Mouse (Mus musculus) cerebellum, adult 2 months (tissue): ENCODE results near the gene Purb. TPM values are rescaled to one million over a fixed set of nuclear protein-coding genes. Genes with fewer than 3 reads are reported as not detected.
A peak's percentile ranks its signal among the peaks of the same experiment; 100 is the strongest.
"Not testable (repeated sequence)": the region's sequence is repeated elsewhere in the genome, so short reads cannot be mapped to it uniquely, and the experiment has no call there.

Source experiments
- DNase-seq, 2 experiments: peaks; one replicate each; pipeline ENCODE4 v3.0.0; 2021
- H3K27ac ChIP-seq: fragments of 200-500 bp; 2 replicates; pipeline ENCODE4 v1.5.1; 2012; ENCODE audit warnings: low read length, control low read depth, inconsistent platforms; ENCODE audit not compliant: insufficient read depth
- H3K27me3 ChIP-seq: fragments of 200-500 bp; 2 replicates; pipeline ENCODE4 v1.6.1; 2012; ENCODE audit warnings: inconsistent platforms, mild to moderate bottlenecking, low read length, moderate library complexity; ENCODE audit not compliant: control insufficient read depth, insufficient read depth
- H3K4me1 ChIP-seq: fragments of 200-500 bp; 2 replicates; pipeline ENCODE4 v1.6.1; 2011; ENCODE audit warnings: low read length; ENCODE audit not compliant: control insufficient read depth, insufficient read depth
- H3K4me3 ChIP-seq: fragments of 200-500 bp; replicated peaks from 2 replicates; pipeline ENCODE3; 2011; ENCODE audit warnings: mild to moderate bottlenecking, low read depth, low read length, control low read depth; ENCODE audit not compliant: insufficient read depth
- CTCF ChIP-seq: fragments of 200-500 bp; IDR thresholded peaks from 2 replicates; pipeline ENCODE4 v1.5.1; 2011; ENCODE audit warnings: low read depth, mild to moderate bottlenecking, control low read depth, low read length, moderate library complexity, borderline replicate concordance; ENCODE audit not compliant: insufficient read depth
- POLR2A ChIP-seq: fragments of 200-500 bp; IDR thresholded peaks from 2 replicates; pipeline ENCODE4 v1.6.1; 2011; ENCODE audit warnings: low read length, control low read depth, borderline replicate concordance; ENCODE audit not compliant: insufficient read depth
- WGBS: fragments of 180-500 bp; shearing (Covaris S2); methylation state at CpG from one replicate; pipeline ENCODE4 v1.1.7; 2018; 5-methylcytosine and 5-hydroxymethylcytosine counted together
- polyA plus RNA-seq: library from polyadenylated mRNA; depleted of rRNA; stranded (reverse); fragments of >200 nt; gene quantifications from 2 replicates; pipeline ENCODE4 v1.2.3, GENCODE M21; 2012; rRNA removed

Purb gene
- polyA plus RNA-seq, 1 experiment = 76.9 TPM

GRCm38 (mm10) chr11:6437667-6438066, 38.0 kb downstream of the Purb start:
- 93% methylated on average over 2 of the region's 2 CpGs for whole genome bisulfite sequencing
- H3K27ac ChIP-seq = no peak overlapping the region
- no peak for DNase-seq

GRCm38 (mm10) chr11:6436442-6436841, 39.3 kb downstream of the Purb start:
- peak; percentile 49 to 51 for DNase-seq
- Histone ChIP-seq H3K27me3 (no peaks in the 10 kb centered on the region), H3K4me3 (no peak overlapping the region), H3K27ac (no peak overlapping the region), H3K4me1 (no peaks in the 10 kb centered on the region)
- TF ChIP-seq CTCF (peak; percentile 68), POLR2A (no peak)
- WGBS = 62% methylated on average over 8 of the region's 8 CpGs

More at GRCm38 (mm10) chr11:6437667-6438066, 38.0 kb downstream of the Purb start:
- Histone ChIP-seq H3K4me1 (no peaks in the 10 kb centered on the region; the same call in 1 of the 2 replicates), H3K4me3 (no peak overlapping the region), H3K27me3 (no peaks in the 10 kb centered on the region)
- no peak for TF ChIP-seq CTCF
- no peak for TF ChIP-seq POLR2A

- H3K4me3 ChIP-seq = no peak overlapping the region
- H3K4me1 ChIP-seq = no peaks in the 10 kb centered on the region
- H3K27ac ChIP-seq = no peak overlapping the region
- WGBS = 89% methylated on average over 7 of the region's 7 CpGs
- no peak for DNase-seq
- TF ChIP-seq POLR2A = no peak
- TF ChIP-seq CTCF = no peak
- no peaks in the 10 kb centered on the region for H3K27me3 ChIP-seq
Measured at GRCm38 (mm10) chr11:6430186-6430585, 45.5 kb downstream of the Purb start.

DNA sequence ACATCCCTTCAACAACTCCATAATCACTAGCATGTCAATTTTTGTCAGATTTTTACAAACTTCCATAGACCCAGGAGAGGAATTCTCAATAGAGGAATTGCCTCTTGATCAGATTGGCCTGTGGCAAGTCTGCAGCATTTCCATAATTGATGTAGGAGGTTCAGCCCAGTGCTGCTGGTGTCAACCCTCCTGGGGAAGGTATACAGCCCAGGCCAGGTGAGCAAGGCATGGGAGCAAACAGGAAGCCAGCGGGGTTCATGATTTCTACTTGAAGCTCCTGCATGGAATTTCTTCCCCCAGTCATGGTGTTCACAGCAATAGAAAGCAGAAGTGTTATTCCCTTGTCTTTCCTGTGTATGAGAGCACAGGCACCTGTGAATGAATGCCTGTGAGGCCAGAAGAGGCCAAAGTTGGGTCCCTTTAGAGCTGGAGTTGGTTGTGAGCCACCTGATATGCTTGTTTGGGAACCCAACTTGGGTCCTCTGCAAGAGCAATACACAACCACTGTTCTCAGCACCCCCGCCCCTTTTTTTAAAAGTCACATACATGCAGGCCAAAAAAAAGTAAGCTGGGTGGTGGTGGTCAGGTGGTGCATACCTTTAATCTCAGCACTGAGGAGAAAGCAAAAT, 54.9 kb downstream of the Purb start:
- no peak for TF ChIP-seq CTCF
- no peak for TF ChIP-seq POLR2A
- H3K4me3 ChIP-seq = no peak overlapping the region
- H3K4me1 ChIP-seq = peaks cover 5% of the 10 kb centered on the region; the same call in 1 of the 2 replicates
- 82% methylated on average over 2 of the region's 2 CpGs for WGBS
- 0 out of 2 replicates have a peak overlapping the region, but pooled peaks have one; percentile 27 for H3K27ac ChIP-seq
- DNase-seq = no peak
- H3K27me3 ChIP-seq = no peaks in the 10 kb centered on the region

DNA sequence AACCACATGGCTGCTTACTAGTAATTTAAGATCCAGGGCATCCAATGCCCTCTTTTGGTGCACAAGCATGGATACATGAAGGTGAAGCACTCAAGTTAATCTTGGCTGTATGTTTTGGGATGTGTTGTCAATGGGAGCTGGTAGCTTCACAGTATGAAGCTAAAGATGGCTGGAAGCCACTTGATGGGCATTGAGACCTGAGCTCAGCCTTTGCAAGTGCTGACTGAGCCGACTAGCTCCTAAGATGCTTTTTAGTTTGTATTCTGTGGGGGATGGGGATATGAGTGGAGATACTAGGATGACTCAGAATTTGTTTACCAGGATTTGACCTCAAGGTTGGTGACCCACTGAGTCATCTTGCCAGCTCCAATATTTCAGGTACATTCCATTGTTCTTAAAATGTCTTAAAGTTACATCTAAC, 55.4 kb downstream of the Purb start:
- no peaks in the 10 kb centered on the region for H3K27me3 ChIP-seq
- no peak for DNase-seq
- WGBS = 7% methylated on average over 1 of the region's 1 CpGs
- H3K27ac ChIP-seq = no peak overlapping the region
- TF ChIP-seq POLR2A (no peak), CTCF (no peak)
- peaks cover 5% of the 10 kb centered on the region; the same call in 1 of the 2 replicates for H3K4me1 ChIP-seq
- no peak overlapping the region for H3K4me3 ChIP-seq

DNA sequence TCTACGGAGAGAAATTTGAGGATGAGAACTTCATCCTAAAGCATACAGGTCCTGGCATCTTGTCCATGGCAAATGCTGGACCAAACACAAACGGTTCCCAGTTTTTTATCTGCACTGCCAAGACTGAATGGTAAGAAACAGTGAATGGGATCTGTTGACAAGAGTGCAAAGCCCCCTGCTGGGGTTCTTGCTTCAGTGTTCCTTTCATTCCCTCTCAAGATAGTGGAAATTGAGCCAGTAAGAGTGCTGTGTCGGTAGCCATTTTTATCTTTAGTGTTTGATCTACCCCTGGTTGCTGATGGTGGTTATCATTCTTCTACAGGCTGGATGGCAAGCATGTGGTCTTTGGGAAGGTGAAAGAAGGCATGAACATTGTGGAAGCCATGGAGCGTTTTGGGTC, 56.6 kb downstream of the Purb start:
- H3K4me3 ChIP-seq, H3K4me1 ChIP-seq, H3K27ac ChIP-seq, H3K27me3 ChIP-seq: not testable (repeated sequence)
- 40% methylated on average over 4 of the region's 4 CpGs for WGBS
- DNase-seq = peak in 1 of 2 experiments; percentile 9

DNA sequence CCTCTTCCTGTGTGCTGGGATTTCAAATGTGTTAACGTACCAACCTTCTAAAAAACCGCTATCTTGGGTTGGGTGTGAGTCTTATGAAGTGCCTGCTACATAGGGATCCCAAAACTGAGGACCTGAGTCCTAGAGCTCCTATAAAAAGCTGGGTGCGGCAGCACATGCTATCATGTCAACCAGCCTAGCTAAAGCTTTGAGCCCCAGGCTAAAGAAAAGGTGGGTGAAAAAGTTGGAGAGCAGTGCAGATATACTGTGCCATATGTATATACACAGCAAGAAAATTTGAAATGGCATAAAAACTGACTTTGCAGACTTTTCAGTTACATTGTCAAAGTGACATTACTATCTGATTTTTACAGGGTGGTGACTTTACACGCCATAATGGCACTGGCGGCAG, 57.0 kb downstream of the Purb start:
- DNase-seq = no peak
- Histone ChIP-seq H3K4me1 (peaks cover 5% of the 10 kb centered on the region; the same call in 1 of the 2 replicates), H3K4me3 (no peak overlapping the region), H3K27ac (no peak overlapping the region), H3K27me3 (no peaks in the 10 kb centered on the region)
- 80% methylated on average over 5 of the region's 5 CpGs for WGBS
- TF ChIP-seq CTCF = no peak
- TF ChIP-seq POLR2A = no peak

Other genes with a start within 250 kb of the Purb start
- gene Npc1l1, start 245.8 kb downstream of the Purb start, polyA plus RNA-seq = 1.2 and 1.3 TPM in 2 replicates
- gene Ddx56, start 208.1 kb downstream of the Purb start, polyA plus RNA-seq = 48.5 and 49.4 TPM in 2 replicates
- 185 and 188 TPM in 2 replicates for gene Tmed4, start 201.0 kb downstream of the Purb start, polyA plus RNA-seq
- gene Ogdh, start 184.3 kb downstream of the Purb start, polyA plus RNA-seq = 232 and 235 TPM in 2 replicates
- gene Zmiz2, start 86.8 kb downstream of the Purb start, polyA plus RNA-seq = 90.4 and 92.2 TPM in 2 replicates
- 2,288 and 2,321 TPM in 2 replicates for gene Ppia, start 60.5 kb downstream of the Purb start, polyA plus RNA-seq
- 106 and 107 TPM in 2 replicates for gene H2afv, start 31.5 kb downstream of the Purb start, polyA plus RNA-seq
- 0.77 and 0.86 TPM in 2 replicates for gene Myo1g, start 45.0 kb upstream of the Purb start, polyA plus RNA-seq
- 86.8 and 92.5 TPM in 2 replicates for gene Ccm2, start 71.0 kb upstream of the Purb start, polyA plus RNA-seq
- 70.0 and 94.4 TPM in 2 replicates for gene Nacad, start 130.1 kb upstream of the Purb start, polyA plus RNA-seq
- 83.8 and 87.0 TPM in 2 replicates for gene Tbrg4, start 150.2 kb upstream of the Purb start, polyA plus RNA-seq
- not detected in 2 replicates for gene Wap, start 162.7 kb upstream of the Purb start, polyA plus RNA-seq
- 34.3 and 41.0 TPM in 2 replicates for gene Ramp3, start 182.6 kb upstream of the Purb start, polyA plus RNA-seq